Mouse (Mus musculus) heart, postnatal 25 days (tissue): ENCODE data around the gene Dpp3. TPM values are rescaled to one million over a fixed set of nuclear protein-coding genes. Genes with fewer than 3 reads are reported as not detected.
A peak's percentile ranks its signal among the peaks of the same experiment; 100 is the strongest.
"Not testable (repeated sequence)": the region's sequence is repeated elsewhere in the genome, so short reads cannot be mapped to it uniquely, and the experiment has no call there.

Source experiments
- DNase-seq: peaks from one replicate; pipeline ENCODE4 v3.0.0; 2022; ENCODE audit warnings: low spot score
- intact Hi-C: fragments of 180-260 bp; cut with DNase I; formaldehyde crosslinking; loops from one replicate; pipeline ENCODE4 v1.15.1; 2025
- total RNA-seq, 2 experiments: library from RNA; stranded (reverse); gene quantifications; 2 replicates each; pipeline ENCODE4 v1.2.3; 2021

Dpp3 gene
- total RNA-seq, 2 experiments from 2014 or later = 17.5 to 19.6 TPM

DNA sequence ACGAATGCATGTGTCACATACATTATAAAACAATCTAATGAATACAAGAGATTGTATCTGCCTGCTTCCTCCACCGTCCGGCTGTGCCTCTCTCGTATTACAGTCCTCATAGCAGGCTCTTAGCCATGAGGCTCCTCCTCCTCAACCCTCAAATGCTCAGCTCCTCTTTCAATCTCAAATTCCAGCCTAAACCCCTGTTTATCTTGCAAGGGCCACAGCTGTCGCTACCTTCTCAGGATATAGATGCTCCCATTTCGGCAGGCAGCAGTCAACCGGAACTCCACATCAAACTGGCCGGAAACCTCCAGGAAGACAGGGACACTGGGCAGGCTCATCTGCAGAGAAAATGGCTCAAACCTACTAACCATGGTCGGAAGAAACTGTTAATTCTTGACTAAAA, 29.1 kb downstream of the Dpp3 start:
- intact Hi-C loops = no loop called here
- no peak for DNase-seq

- DNase-seq = no peak
- intact Hi-C loops = no loop called here
Measured at GRCm38 (mm10) chr19:4896780-4897520, 31.1 kb downstream of the Dpp3 start.

DNA sequence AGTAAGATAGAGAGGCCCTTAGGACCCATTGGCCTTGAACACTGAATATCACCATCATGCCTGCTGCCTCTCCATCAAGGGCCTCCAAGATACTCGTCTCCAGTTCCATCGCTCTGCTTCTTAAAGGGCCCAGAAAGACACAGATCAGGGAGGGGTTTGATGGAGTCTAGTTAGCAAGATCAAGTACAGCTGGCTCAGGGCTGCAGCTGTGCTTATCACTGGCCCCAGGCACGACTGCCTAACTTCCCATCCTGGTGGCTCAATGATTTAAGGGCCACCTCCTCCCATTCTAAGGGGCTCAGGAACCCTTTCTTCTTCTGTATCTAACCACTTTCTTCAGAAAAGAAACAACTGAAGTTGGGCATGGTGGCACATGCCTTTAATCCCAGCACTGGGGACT, 36.3 kb downstream of the Dpp3 start:
- DNase-seq = no peak
- intact Hi-C loops = no loop called here

DNA sequence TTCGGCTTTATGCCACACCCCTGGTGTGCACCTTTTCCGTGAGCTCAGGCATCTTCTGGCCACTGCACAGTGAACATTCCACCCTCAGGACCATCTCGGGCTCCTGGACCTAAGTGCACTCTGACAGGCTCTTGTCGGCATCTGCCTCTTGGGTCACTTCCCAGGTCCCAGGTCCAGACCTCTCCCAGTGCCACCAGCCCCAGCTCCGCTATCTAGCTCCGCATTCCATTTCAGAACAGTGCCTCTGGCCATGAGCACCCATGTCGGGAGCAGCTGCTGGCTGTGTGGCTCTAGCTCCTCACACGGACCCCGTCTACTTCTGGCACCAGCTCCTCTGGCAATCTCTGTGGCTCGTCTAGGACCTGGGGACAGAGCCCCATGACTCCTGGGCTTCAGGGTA, 38.3 kb downstream of the Dpp3 start:
- DNase-seq = no peak
- intact Hi-C loops = no loop called here

- intact Hi-C loops = no loop called here
- DNase-seq = no peak
Measured at GRCm38 (mm10) chr19:4883961-4884360, 44.1 kb downstream of the Dpp3 start.

DNA sequence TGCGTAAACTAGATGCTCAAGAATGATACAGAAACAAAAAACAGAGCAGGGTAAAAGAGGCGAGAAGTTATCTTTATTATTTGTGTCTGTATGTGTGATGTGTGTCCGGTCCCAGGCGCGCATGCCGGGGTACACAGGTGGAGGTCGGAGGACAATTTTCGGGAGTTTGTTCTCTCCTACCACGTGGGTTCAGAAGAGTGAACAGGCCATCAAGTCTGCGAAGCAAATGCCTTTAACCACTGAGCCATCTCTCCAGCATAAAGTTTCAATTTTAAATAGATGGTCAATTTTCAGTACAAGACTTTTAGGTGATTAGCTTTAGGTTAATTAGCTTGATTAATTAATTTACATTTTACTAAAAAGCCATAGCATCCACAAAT, 48.8 kb downstream of the Dpp3 start:
- no peak for DNase-seq
- intact Hi-C loops = no loop called here

GRCm38 (mm10) chr19:4878405-4879323, 49.4 kb downstream of the Dpp3 start, which contains the start of gene Zdhhc24:
TSS of gene Zdhhc24 (plus strand) at chr19:4878668.
- peak; percentile 92 for DNase-seq
- intact Hi-C loops = no loop called here

DNA sequence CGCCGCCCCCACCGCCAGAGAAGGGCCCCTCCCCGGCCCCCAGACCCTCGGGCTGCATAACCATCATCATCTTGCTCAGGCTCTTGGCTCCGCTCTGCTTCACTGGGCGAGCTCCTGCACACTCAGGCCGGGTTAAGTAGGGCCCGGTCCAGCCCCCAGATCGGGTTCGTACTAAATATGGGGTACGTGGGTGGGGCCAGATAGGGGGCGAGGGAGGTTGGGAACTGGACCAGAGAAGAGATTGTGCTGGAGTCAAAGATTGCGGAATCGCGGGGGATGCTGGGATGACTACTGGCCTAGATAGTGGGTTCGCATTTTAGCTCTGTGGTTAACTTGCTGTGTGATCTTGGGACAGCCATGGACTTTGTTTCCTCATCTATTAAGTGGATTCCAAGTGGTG, 50.3 kb downstream of the Dpp3 start, which contains the start of gene Actn3:
Gene Actn3 (minus strand): TSS at position 125 of the 400 bp plus-strand sequence.
- intact Hi-C loops = no loop called here
- peak; percentile 20 for DNase-seq

- DNase-seq = no peak
Measured at GRCm38 (mm10) chr19:4876755-4877154, 51.3 kb downstream of the Dpp3 start.

DNA sequence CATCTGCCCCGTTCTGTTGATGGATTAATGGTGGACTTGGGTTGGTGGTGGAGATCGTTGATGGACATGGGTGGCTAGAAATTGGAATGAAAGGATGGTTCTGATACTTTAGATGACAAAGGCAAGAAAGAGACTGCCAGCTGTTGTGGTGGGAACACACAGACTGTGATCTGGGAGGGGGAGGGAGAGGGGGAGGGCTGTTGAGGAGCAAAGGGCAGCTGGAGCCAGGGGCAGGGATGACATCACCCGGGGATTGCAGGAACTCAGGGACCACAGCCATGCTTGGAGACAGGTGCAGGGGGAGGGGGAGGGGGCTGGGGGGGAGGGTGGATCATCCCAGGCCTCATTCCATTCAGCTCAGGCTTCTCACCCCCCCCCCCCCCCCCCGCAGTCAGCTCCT, 51.8 kb downstream of the Dpp3 start:
- DNase-seq = no peak
- intact Hi-C loops = no loop called here

More at GRCm38 (mm10) chr19:4876755-4877154, 51.3 kb downstream of the Dpp3 start:
- intact Hi-C loops = no loop called here

- intact Hi-C loops, DNase-seq: not testable (repeated sequence)
Measured at GRCm38 (mm10) chr19:4874613-4875012, 53.5 kb downstream of the Dpp3 start.

DNA sequence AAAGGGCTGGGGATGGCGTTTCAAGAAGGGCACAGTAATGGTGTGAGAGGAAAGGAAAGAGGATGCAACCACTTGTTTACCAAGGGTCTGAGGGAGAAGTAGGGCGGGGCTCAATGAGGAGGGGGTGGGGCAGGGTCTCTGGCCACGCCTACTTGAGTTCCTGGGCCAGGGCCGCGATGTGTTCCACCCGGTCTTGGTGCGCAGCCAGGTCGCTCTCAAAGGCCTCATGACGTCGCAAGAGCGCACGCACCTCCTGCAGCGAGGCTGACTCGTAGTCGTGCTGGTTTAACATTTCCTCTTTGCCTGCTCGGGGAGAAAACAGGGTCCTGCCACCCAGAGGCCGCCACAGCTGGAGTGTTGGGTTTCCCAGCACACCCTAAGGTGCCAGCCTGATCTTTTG, 62.9 kb downstream of the Dpp3 start:
- intact Hi-C loops = no loop called here
- DNase-seq = no peak

- intact Hi-C loops = no loop called here
- no peak for DNase-seq
Measured at GRCm38 (mm10) chr19:4863048-4863447, 65.0 kb downstream of the Dpp3 start.

- intact Hi-C loops = no loop called here
- DNase-seq = no peak
Measured at GRCm38 (mm10) chr19:4859081-4859480, 69.0 kb downstream of the Dpp3 start.

Other genes with a start within 250 kb of the Dpp3 start
- not detected for gene Gm960, start 229.6 kb downstream of the Dpp3 start, total RNA-seq
- under 1 TPM; 0.31 to 0.60 TPM for gene Sptbn2, start 217.1 kb downstream of the Dpp3 start, total RNA-seq
- gene Rbm4b, start 171.8 kb downstream of the Dpp3 start, total RNA-seq = 1 to 10 TPM; 6.7 to 7.4 TPM
- gene Rbm4, start 134.4 kb downstream of the Dpp3 start, total RNA-seq = 10 to 100 TPM; 45.7 to 48.0 TPM
- 10 to 100 TPM; 12.7 to 17.2 TPM for gene Gm21992, start 116.7 kb downstream of the Dpp3 start, total RNA-seq
- 10 to 100 TPM; 15.3 to 25.9 TPM for gene Rbm14, start 116.7 kb downstream of the Dpp3 start, total RNA-seq
- gene Ccs, start 89.0 kb downstream of the Dpp3 start, total RNA-seq = 10 to 100 TPM; 26.2 to 26.6 TPM
- gene Ccdc87, start 88.9 kb downstream of the Dpp3 start, total RNA-seq = not detected
- gene Ctsf, start 73.2 kb downstream of the Dpp3 start, total RNA-seq = 10 to 100 TPM; 77.9 to 82.6 TPM
- gene Actn3, start 50.4 kb downstream of the Dpp3 start, total RNA-seq = under 1 TPM; 0.42 to 0.53 TPM
- gene Zdhhc24, start 49.6 kb downstream of the Dpp3 start, total RNA-seq = 1 to 10 TPM; 2.6 to 4.0 TPM
- 1 to 10 TPM; 4.0 to 4.1 TPM for gene Bbs1, start 21.7 kb downstream of the Dpp3 start, total RNA-seq
- gene Peli3, start 14.8 kb upstream of the Dpp3 start, total RNA-seq = 1 to 10 TPM; 1.0 to 1.3 TPM
- 10 to 100 TPM; 70.9 to 73.2 TPM for gene Mrpl11, start 33.9 kb upstream of the Dpp3 start, total RNA-seq
- gene Npas4, start 62.0 kb upstream of the Dpp3 start, total RNA-seq = under 1 TPM in 1 of 2 experiments, not detected in 1; 0.06 TPM
- gene Slc29a2, start 95.6 kb upstream of the Dpp3 start, total RNA-seq = 10 to 100 TPM; 12.2 to 13.3 TPM
- gene B4gat1, start 110.5 kb upstream of the Dpp3 start, total RNA-seq = 10 to 100 TPM; 47.0 to 47.3 TPM
- gene AC124502.3, start 110.6 kb upstream of the Dpp3 start, total RNA-seq = 1 to 10 TPM; 2.2 TPM
- 10 to 100 TPM; 11.4 to 12.3 TPM for gene Brms1, start 113.1 kb upstream of the Dpp3 start, total RNA-seq
- gene Rin1, start 122.2 kb upstream of the Dpp3 start, total RNA-seq = 1 to 10 TPM; 1.6 to 3.4 TPM
- 10 to 100 TPM; 15.3 to 16.1 TPM for gene Cd248, start 139.8 kb upstream of the Dpp3 start, total RNA-seq
- gene Tmem151a, start 157.2 kb upstream of the Dpp3 start, total RNA-seq = 1 to 10 TPM; 4.0 to 4.8 TPM
- 10 to 100 TPM; 91.5 to 92.6 TPM for gene Yif1a, start 160.3 kb upstream of the Dpp3 start, total RNA-seq
- gene Cnih2, start 170.2 kb upstream of the Dpp3 start, total RNA-seq = under 1 TPM in 1 of 2 experiments, not detected in 1; 0.18 TPM
- gene Rab1b, start 178.8 kb upstream of the Dpp3 start, total RNA-seq = 100 to 1,000 TPM; 178 to 189 TPM
- gene Klc2, start 190.3 kb upstream of the Dpp3 start, total RNA-seq = 10 to 100 TPM; 47.1 to 53.0 TPM